Mouse (Mus musculus): Measurements from ENCODE around the gene Cfb. TPM values are rescaled to one million over a fixed set of nuclear protein-coding genes. Genes with fewer than 3 reads are reported as not detected.
A peak's percentile ranks its signal among the peaks of the same experiment; 100 is the strongest.

The Cfb gene
- polyA plus RNA-seq, 1 experiment from 2014 or later = 1.8 TPM

DNA sequence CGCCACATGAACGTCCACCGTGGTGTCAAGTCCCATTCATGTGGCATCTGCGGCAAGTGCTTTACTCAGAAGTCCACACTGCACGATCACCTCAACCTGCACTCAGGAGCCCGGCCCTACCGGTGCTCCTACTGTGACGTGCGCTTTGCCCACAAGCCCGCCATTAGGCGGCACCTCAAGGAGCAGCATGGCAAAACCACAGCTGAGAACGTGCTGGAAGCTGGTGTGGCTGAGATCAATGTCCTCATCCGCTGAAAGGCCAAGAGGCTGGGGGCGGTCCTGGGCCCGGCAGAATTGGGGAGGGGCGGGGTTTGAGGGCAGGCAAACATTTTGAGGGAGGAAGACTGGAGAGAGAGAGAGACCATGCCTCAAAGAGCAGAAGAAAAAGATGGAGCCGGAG, 34.0 kb upstream of the Cfb start:
- H3K36me3 ChIP-seq = peaks cover 15% of the 10 kb centered on the region
- H3K9ac ChIP-seq = 0 out of 2 replicates have a peak overlapping the region, but pooled peaks have one; percentile 38
- peak overlapping the region; percentile 94 for H3K4me2 ChIP-seq
- H3K27ac ChIP-seq (replicated peaks) = no peak overlapping the region
- H3K4me3 ChIP-seq = peak overlapping the region; percentile 80
- peaks cover 54% of the 10 kb centered on the region for H3K4me1 ChIP-seq (replicated peaks)
- no peaks in the 10 kb centered on the region for H3K9me3 ChIP-seq
- 84% methylated on average over 17 of the region's 17 CpGs for WGBS
- no peak for ATAC-seq (ENCODE audit: low read depth)
- H3K27me3 ChIP-seq = no peaks in the 10 kb centered on the region

DNA sequence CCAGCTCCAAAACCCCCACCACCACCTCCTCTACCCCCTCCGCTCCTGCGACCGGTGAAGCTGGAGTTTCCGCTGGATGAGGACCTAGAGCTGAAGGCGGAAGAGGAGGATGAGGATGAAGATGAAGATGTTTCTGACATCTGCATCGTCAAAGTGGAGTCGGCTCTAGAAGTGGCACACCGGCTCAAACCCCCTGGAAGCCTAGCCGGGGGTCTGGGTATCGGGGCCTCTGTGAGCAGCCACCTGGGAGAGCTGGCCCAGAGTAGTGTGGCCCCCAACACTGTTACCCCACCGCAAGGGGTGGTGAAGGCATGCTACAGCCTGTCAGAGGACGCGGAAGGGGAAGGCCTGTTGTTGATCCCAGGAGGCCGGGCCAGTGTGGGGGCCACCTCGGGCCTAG, 33.4 kb upstream of the Cfb start:
- peak overlapping the region; percentile 80 for H3K4me3 ChIP-seq
- peaks cover 49% of the 10 kb centered on the region for H3K4me1 ChIP-seq (replicated peaks)
- H3K36me3 ChIP-seq = peaks cover 9% of the 10 kb centered on the region
- H3K4me2 ChIP-seq = peak overlapping the region; percentile 94
- H3K9ac ChIP-seq = peak overlapping the region; percentile 93
- peak overlapping the region; percentile 95; the same call in 1 of the 2 replicates for H3K27ac ChIP-seq (replicated peaks)
- H3K27me3 ChIP-seq = no peaks in the 10 kb centered on the region
- WGBS = 89% methylated on average over 15 of the region's 15 CpGs
- H3K9me3 ChIP-seq = no peaks in the 10 kb centered on the region
- ATAC-seq (ENCODE audit: low read depth) = no peak

DNA sequence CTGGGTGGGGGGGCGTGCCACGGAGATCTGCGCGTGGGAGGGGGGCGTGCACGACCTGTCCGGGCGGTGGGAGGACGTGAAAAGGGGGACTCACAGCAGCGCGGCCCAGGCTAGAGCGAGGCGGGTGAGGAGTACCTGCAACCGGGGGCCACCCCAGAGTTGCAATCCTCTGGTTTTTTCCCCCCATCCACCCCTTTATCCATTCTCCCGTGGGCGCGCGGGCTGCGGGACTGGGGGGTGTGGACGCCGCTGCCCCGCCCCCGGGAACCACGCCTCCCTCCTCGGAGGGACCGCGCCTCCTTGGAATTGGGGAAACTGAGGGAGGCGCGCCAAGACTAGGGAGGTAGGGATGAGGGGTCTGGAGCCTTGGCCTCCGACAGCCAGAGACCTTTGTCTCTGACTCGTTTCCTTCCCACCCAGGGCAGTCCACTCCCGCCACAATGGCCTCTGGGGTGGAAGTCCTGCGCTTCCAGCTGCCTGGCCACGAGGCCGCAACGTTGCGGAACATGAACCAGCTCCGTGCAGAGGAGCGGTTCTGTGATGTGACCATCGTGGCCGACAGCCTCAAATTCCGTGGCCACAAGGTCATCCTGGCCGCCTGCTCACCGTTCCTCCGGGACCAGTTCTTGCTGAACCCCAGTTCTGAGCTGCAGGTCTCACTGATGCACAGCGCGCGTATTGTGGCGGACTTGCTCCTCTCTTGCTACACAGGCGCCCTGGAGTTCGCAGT, 32.6 kb upstream of the Cfb start:
- Histone ChIP-seq H3K4me2 (peak overlapping the region; percentile 94), H3K27ac (replicated peaks) (peak overlapping the region; percentile 95), H3K9ac (peak overlapping the region; percentile 93), H3K27me3 (no peaks in the 10 kb centered on the region), H3K36me3 (peaks cover 8% of the 10 kb centered on the region), H3K4me3 (peak overlapping the region; percentile 80), H3K9me3 (no peaks in the 10 kb centered on the region), H3K4me1 (replicated peaks) (peaks cover 41% of the 10 kb centered on the region)
- 7% methylated on average over 49 of the region's 51 CpGs for WGBS
- peak; percentile 54 for ATAC-seq (ENCODE audit: low read depth)

DNA sequence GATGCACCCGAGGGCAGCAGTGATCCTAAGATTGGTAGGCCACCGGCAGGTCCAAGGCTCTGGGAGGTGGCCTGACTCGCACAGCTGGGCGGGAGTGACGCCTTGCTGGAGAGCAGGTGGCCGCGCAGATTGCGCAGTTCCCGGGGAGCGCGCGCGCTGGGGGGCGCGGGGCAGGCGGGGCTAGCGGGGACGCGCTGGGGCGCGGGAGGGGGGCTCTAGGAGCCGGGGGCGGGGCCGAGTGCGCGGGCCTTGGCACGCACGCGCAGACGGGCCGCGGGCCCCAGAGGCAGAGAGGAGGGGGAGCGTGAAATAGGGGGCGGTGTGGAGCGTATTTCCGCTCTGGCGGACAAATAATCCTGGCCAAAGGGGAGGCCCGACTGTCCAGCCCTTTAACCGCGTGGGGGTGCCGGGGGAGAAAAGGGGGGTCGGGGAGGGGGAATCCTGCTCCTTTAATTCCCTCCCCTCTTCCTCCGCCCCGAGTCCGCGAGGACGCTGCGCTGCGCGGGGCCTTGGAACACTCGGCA, 31.8 kb upstream of the Cfb start:
- Histone ChIP-seq H3K4me2 (peak overlapping the region; percentile 94), H3K4me3 (peak overlapping the region; percentile 80)
- WGBS = under 1% methylated on average over 27 of the region's 51 CpGs

DNA sequence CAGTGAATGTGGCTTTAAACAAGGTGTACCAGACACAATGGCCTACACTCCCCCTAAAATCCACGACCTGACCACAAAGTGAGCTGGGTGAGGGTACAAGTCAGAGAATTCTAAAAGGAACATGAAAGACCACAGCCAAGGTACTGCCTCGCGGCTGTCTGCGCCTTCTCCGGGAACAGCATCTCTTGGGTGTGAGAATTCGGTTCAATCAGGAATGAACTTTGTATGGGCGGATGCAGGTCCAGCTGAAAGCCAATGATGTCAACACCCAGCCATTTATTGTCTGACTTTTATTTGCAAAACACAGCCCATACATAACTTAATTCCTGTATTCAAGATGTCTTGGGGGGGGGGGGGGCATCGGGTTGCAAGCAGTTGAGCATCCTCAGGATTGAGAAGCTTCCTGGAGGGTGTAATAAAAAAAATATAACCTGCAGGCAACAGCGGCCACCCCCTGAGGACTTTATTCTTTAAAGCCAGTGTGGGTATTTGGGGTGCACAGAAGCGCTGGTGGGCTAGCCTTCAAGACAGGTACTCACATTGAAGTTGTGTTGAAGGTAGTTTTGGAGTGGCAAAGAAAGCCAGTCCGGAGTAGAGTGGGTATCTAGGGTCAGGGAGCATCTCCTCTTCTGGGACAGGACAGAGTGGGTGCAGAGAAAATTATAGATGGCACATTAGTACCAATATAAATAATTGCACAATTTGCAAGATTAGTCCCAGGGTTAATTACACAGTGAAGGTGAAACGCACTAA, 30.9 kb upstream of the Cfb start:
- peak overlapping the region; percentile 80 for H3K4me3 ChIP-seq
- H3K27me3 ChIP-seq = no peaks in the 10 kb centered on the region
- H3K27ac ChIP-seq (replicated peaks) = peak overlapping the region; percentile 88
- no peak for ATAC-seq (ENCODE audit: low read depth)
- peaks cover 36% of the 10 kb centered on the region for H3K4me1 ChIP-seq (replicated peaks)
- peaks cover 8% of the 10 kb centered on the region for H3K36me3 ChIP-seq
- peak overlapping the region; percentile 94 for H3K4me2 ChIP-seq
- WGBS = 71% methylated on average over 12 of the region's 12 CpGs
- peak overlapping the region; percentile 93 for H3K9ac ChIP-seq
- H3K9me3 ChIP-seq = no peaks in the 10 kb centered on the region

More for the DNA sequence above, 31.8 kb upstream of the Cfb start:
- peak; percentile 89 for ATAC-seq (ENCODE audit: low read depth)
- Histone ChIP-seq H3K27me3 (no peaks in the 10 kb centered on the region), H3K9ac (peak overlapping the region; percentile 93), H3K4me1 (replicated peaks) (peaks cover 36% of the 10 kb centered on the region), H3K9me3 (no peaks in the 10 kb centered on the region), H3K27ac (replicated peaks) (peak overlapping the region; percentile 95), H3K36me3 (peaks cover 8% of the 10 kb centered on the region)

DNA sequence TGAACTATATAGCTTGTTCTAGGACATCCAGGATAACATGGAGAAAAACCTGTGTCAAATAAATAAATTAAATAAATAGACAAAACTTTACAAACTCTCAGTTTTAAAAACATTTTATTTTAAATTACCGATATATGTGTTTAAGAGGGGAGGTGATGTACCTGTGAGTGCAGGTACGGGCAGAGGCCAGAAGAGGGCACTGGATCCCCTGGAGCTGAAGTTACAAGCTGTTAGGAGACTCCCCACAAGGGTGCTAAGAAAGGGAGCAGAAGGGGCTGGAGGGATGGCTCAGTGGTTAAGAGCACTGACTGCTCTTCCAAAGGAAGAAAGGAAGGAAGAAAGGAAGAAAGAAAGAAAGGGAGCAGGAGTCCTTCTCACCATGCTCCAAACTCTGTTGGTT, 29.1 kb upstream of the Cfb start:
- Histone ChIP-seq H3K27ac (replicated peaks) (no peak overlapping the region), H3K4me1 (replicated peaks) (peaks cover 20% of the 10 kb centered on the region), H3K9ac (no peak overlapping the region), H3K36me3 (peaks cover 7% of the 10 kb centered on the region), H3K27me3 (no peaks in the 10 kb centered on the region), H3K9me3 (no peaks in the 10 kb centered on the region), H3K4me2 (no peak overlapping the region), H3K4me3 (no peak overlapping the region)
- WGBS = 98% methylated on average over 2 of the region's 2 CpGs
- no peak for ATAC-seq (ENCODE audit: low read depth)

DNA sequence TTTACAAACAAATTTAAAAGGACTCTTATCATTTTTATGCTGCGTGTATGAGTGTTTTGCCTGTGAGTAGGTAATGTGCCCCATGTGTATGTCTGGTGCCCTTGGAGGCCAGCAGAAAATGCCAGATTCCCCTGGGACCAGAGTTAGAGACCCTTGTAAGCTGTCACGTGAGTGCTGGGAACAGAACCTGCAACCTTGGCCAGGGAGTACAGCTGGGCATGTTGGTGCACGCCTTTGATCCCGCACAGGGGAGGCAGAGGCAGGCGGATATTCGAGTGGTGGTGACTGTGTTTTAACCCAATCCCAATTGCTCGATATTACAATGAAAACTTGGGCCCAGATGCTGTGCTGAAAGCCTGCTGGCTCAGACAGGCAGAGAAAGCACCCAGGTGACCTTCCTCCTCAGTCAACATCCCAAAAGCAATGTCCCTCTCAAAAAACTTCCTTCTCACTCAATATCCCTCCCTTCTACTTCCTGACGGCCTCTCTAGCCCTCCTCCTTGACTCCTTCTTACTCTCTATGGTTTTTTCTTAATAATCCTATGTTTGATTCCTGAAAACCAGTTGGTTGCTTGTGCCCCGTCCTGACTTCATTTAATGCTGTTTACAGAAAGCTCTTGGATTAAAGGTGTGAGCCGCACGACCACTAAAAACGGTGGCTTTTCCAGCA, 27.9 kb upstream of the Cfb start:
- no peak for ATAC-seq (ENCODE audit: low read depth)
- Histone ChIP-seq H3K4me3 (no peak overlapping the region), H3K36me3 (no peaks in the 10 kb centered on the region), H3K27ac (replicated peaks) (no peak overlapping the region), H3K4me1 (replicated peaks) (peaks cover 8% of the 10 kb centered on the region), H3K9ac (no peak overlapping the region), H3K27me3 (no peaks in the 10 kb centered on the region), H3K4me2 (no peak overlapping the region), H3K9me3 (no peaks in the 10 kb centered on the region)
- WGBS = 91% methylated on average over 12 of the region's 12 CpGs

DNA sequence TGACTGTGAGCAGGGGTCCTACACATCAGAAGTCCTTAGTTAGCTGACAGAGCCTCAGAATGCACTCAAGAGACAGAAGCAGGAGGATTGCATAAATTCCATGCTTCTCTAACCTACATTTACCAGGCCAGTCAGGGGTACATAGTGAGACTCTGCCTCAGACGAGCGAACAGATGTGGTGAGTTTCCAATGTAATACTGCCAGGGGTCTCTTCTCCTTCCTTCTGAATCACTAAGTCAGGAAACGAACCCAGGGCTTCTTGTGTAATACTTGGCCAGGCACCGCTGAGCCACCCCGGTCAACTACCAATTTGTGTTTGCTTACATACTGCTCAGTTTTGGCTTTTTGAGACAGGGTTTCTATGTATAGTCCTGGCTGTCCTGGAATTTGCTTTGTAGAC, 25.6 kb upstream of the Cfb start:
- Histone ChIP-seq H3K4me1 (replicated peaks) (no peaks in the 10 kb centered on the region), H3K27ac (replicated peaks) (no peak overlapping the region), H3K4me2 (no peak overlapping the region), H3K36me3 (no peaks in the 10 kb centered on the region), H3K4me3 (no peak overlapping the region), H3K9me3 (no peaks in the 10 kb centered on the region), H3K9ac (no peak overlapping the region), H3K27me3 (no peaks in the 10 kb centered on the region)
- ATAC-seq (ENCODE audit: low read depth) = no peak
- 88% methylated on average over 5 of the region's 5 CpGs for WGBS

DNA sequence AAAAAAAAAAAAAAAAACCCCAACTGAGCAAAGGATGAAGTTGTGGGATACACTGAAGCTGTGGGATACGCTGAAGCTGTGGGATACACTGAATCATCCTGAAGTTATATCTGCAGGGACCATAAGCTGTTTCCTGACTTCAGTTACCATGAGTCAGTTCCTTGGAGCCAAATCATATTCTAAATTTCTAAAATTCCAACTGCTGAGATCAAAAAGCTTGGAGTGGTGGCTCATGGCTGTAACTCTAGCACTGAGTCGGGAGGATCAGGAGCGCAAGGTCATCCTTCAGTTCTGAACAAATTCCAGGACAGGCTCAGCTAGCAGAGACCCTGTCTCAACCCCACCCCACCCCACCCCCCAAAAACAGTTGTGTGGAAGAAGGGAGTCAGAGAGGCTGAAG, 23.3 kb upstream of the Cfb start:
- Histone ChIP-seq H3K36me3 (no peaks in the 10 kb centered on the region), H3K27me3 (peaks cover 12% of the 10 kb centered on the region), H3K9ac (no peak overlapping the region), H3K4me2 (no peak overlapping the region), H3K9me3 (no peaks in the 10 kb centered on the region), H3K27ac (replicated peaks) (no peak overlapping the region), H3K4me3 (no peak overlapping the region), H3K4me1 (replicated peaks) (no peaks in the 10 kb centered on the region)
- WGBS = 90% methylated on average over 3 of the region's 3 CpGs
- ATAC-seq (ENCODE audit: low read depth) = no peak

DNA sequence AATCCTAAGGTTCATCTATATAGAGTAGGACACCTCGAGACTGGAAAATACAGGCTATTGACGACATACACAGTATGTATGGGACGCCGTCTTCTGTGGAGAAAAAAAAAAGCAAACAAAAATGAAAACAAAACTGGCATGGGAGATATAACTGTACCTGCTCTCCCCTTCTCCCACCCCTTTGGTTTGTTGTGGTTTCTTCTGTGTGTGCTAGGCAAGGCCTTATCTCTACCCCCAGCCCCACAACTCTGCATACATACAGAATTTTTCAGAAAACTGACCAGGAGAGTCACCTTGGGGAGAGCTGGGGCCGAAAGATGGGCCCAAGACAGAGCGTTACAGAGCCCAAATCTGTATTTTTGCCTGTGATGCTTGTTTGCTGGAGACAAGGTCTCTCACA, 22.4 kb upstream of the Cfb start:
- WGBS = 86% methylated on average over 6 of the region's 6 CpGs
- no peak for ATAC-seq (ENCODE audit: low read depth)
- Histone ChIP-seq H3K4me1 (replicated peaks) (no peaks in the 10 kb centered on the region), H3K27me3 (peaks cover 12% of the 10 kb centered on the region), H3K4me2 (no peak overlapping the region), H3K27ac (replicated peaks) (no peak overlapping the region), H3K4me3 (no peak overlapping the region), H3K9me3 (no peaks in the 10 kb centered on the region), H3K36me3 (no peaks in the 10 kb centered on the region), H3K9ac (no peak overlapping the region)

DNA sequence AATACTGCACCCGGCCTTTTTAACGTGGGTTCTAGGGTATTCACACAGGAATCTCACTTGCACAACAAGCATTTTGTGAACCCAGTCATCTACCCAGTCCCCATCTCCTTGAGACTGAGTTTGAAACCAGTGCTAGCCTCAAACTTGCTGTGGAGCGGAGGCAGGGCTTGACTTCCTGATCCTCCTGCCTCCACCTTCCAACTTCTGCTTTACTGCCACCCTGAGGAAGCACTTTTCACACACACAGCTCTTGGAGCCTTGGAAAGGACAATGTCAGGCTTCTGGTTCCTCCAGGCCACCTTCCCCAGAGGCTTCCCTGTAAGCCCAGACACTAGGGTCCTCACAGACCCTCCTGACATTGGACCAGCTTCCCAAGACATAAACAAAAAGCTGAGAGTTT, 21.0 kb upstream of the Cfb start:
- no peak overlapping the region for H3K4me3 ChIP-seq
- H3K9me3 ChIP-seq = no peaks in the 10 kb centered on the region
- H3K4me1 ChIP-seq (replicated peaks) = no peaks in the 10 kb centered on the region
- H3K9ac ChIP-seq = no peak overlapping the region
- no peak overlapping the region for H3K4me2 ChIP-seq
- peaks cover 12% of the 10 kb centered on the region for H3K27me3 ChIP-seq
- no peaks in the 10 kb centered on the region for H3K36me3 ChIP-seq
- no peak for ATAC-seq (ENCODE audit: low read depth)
- H3K27ac ChIP-seq (replicated peaks) = no peak overlapping the region
- 68% methylated on average over 3 of the region's 3 CpGs for WGBS

Measured in neural tube, embryonic 13.5 days (tissue).